Mouse (Mus musculus) midbrain, embryonic 15.5 days (tissue): ENCODE measurements around the gene Olfr70. TPM values are rescaled to one million over a fixed set of nuclear protein-coding genes. Genes with fewer than 3 reads are reported as not detected.
A peak's percentile ranks its signal among the peaks of the same experiment; 100 is the strongest.

Source experiments
- ATAC-seq: fragments of 200-750 bp; cut with Nextera tagmentation; replicated peaks from 2 replicates; pipeline ENCODE4 v1.8.0; 2017; ENCODE audit warnings: moderate TSS enrichment
- H3K27ac ChIP-seq: fragments of 300-500 bp; sonication (generic); 2 replicates; pipeline ENCODE4 v1.5.1; 2015; ENCODE audit warnings: mild to moderate bottlenecking, inconsistent platforms
- H3K27me3 ChIP-seq: fragments of 300-500 bp; sonication (generic); replicated peaks from 2 replicates; pipeline ENCODE4 v1.6.1; 2015; ENCODE audit warnings: inconsistent platforms
- H3K36me3 ChIP-seq: fragments of 300-500 bp; sonication (generic); replicated peaks from 2 replicates; pipeline ENCODE4 v1.6.1; 2015; ENCODE audit warnings: inconsistent platforms
- H3K4me1 ChIP-seq: fragments of 300-500 bp; sonication (generic); 2 replicates; pipeline ENCODE4 v1.6.1; 2015; ENCODE audit warnings: inconsistent platforms
- H3K4me2 ChIP-seq: fragments of 300-500 bp; sonication (generic); 2 replicates; pipeline ENCODE4 v1.6.1; 2015; ENCODE audit warnings: inconsistent platforms, mild to moderate bottlenecking, moderate library complexity
- H3K4me3 ChIP-seq: fragments of 300-500 bp; sonication (generic); 2 replicates; pipeline ENCODE4 v1.5.1; 2015; ENCODE audit warnings: mild to moderate bottlenecking, inconsistent platforms
- H3K9ac ChIP-seq: fragments of 300-500 bp; sonication (generic); 2 replicates; pipeline ENCODE4 v1.6.1; 2015; ENCODE audit warnings: mild to moderate bottlenecking, inconsistent platforms
- H3K9me3 ChIP-seq: fragments of 300-500 bp; sonication (generic); 2 replicates; pipeline ENCODE4 v1.6.1; 2016; ENCODE audit warnings: inconsistent platforms
- WGBS: fragments of 180-500 bp; shearing (Covaris S2); methylation state at CpG from one replicate; pipeline ENCODE4 v1.1.7; 2015; ENCODE audit warnings: mixed read lengths; 5-methylcytosine and 5-hydroxymethylcytosine counted together
- polyA plus RNA-seq: library from polyadenylated mRNA; unstranded; fragments of >200 nt; fragmentation: Nextera tagmentation; extraction: Ambion mirVana; gene quantifications from 2 replicates; pipeline ENCODE4 v1.2.1, GENCODE M21; 2015

Olfr70 gene
- polyA plus RNA-seq, 1 experiment from 2014 or later, result not detected

- Histone ChIP-seq H3K4me2 (peak overlapping the region; percentile 92), H3K9me3 (no peaks in the 10 kb centered on the region), H3K9ac (peak overlapping the region; percentile 87), H3K4me1 (peaks cover 42% of the 10 kb centered on the region), H3K27me3 (peaks cover 8% of the 10 kb centered on the region), H3K4me3 (peak overlapping the region; percentile 85), H3K36me3 (no peaks in the 10 kb centered on the region; the same call in 1 of the 2 replicates), H3K27ac (peak overlapping the region; percentile 77)
- peak; percentile 57; the same call in 1 of the 2 replicates for ATAC-seq
- under 1% methylated on average over 25 of the region's 25 CpGs for WGBS
These were observed 31.2 kb downstream of the Olfr70 start for GRCm38 (mm10) chr4:43669428-43669794.

GRCm38 (mm10) chr4:43668782-43669427, 31.7 kb downstream of the Olfr70 start, which contains the start of the genes Tmem8b and Fam221b:
TSS of gene Tmem8b (plus strand) at chr4:43668971.
TSS of gene Fam221b (minus strand) at chr4:43669145.
- peak within 1 kb of the TSS; percentile 85 for H3K4me3 ChIP-seq
- peak within 1 kb of the TSS; percentile 87 for H3K9ac ChIP-seq
- no peaks in the 10 kb centered on the region for H3K36me3 ChIP-seq
- H3K4me2 ChIP-seq, result peak within 1 kb of the TSS; percentile 92
- peaks cover 42% of the 10 kb centered on the region for H3K4me1 ChIP-seq
- peak within 1 kb of the TSS; percentile 77 for H3K27ac ChIP-seq
- H3K27me3 ChIP-seq, result peaks cover 9% of the 10 kb centered on the region
- 2% methylated on average over 33 of the region's 41 CpGs for WGBS
- H3K9me3 ChIP-seq, result no peaks in the 10 kb centered on the region
- peak; percentile 95 for ATAC-seq

GRCm38 (mm10) chr4:43666412-43666811, 34.2 kb downstream of the Olfr70 start:
- no peaks in the 10 kb centered on the region for H3K9me3 ChIP-seq
- no peak overlapping the region for H3K4me3 ChIP-seq
- H3K4me2 ChIP-seq, result no peak overlapping the region
- peaks cover 24% of the 10 kb centered on the region for H3K4me1 ChIP-seq
- H3K27me3 ChIP-seq, result peaks cover 23% of the 10 kb centered on the region
- no peak overlapping the region for H3K27ac ChIP-seq
- ATAC-seq, result no peak
- 26% methylated on average over 4 of the region's 4 CpGs for WGBS
- no peaks in the 10 kb centered on the region for H3K36me3 ChIP-seq
- no peak overlapping the region for H3K9ac ChIP-seq

GRCm38 (mm10) chr4:43657146-43657545, 43.5 kb downstream of the Olfr70 start:
- H3K4me3 ChIP-seq, result peak overlapping the region; percentile 93
- H3K36me3 ChIP-seq, result no peaks in the 10 kb centered on the region
- no peaks in the 10 kb centered on the region for H3K9me3 ChIP-seq
- no peak overlapping the region for H3K9ac ChIP-seq
- H3K27me3 ChIP-seq, result 0 out of 2 replicates have a peak, but pooled peaks cover 9% of the 10 kb centered on the region
- H3K4me1 ChIP-seq, result peaks cover 13% of the 10 kb centered on the region
- no peak for ATAC-seq
- H3K27ac ChIP-seq, result peak overlapping the region; percentile 95
- peak overlapping the region; percentile 93 for H3K4me2 ChIP-seq
- 60% methylated on average over 4 of the region's 4 CpGs for WGBS

- no peaks in the 10 kb centered on the region for H3K36me3 ChIP-seq
- 2% methylated on average over 34 of the region's 34 CpGs for WGBS
These were observed 44.1 kb downstream of the Olfr70 start, which contains the start of gene Hint2 for GRCm38 (mm10) chr4:43656339-43657109. TSS of gene Hint2 (minus strand) at chr4:43656466.

GRCm38 (mm10) chr4:43655656-43656338, 44.8 kb downstream of the Olfr70 start:
- Histone ChIP-seq H3K9me3 (no peaks in the 10 kb centered on the region), H3K27me3 (0 out of 2 replicates have a peak, but pooled peaks cover 3% of the 10 kb centered on the region), H3K4me2 (peak overlapping the region; percentile 93), H3K4me3 (peak overlapping the region; percentile 93), H3K27ac (peak overlapping the region; percentile 95), H3K4me1 (peaks cover 13% of the 10 kb centered on the region), H3K9ac (peak overlapping the region; percentile 97), H3K36me3 (no peaks in the 10 kb centered on the region)
- no peak; the same call in none of the 2 replicates for ATAC-seq
- WGBS, result 4% methylated on average over 34 of the region's 34 CpGs

More at GRCm38 (mm10) chr4:43656339-43657109, 44.1 kb downstream of the Olfr70 start, which contains the start of gene Hint2:
- peak; percentile 98 for ATAC-seq
- peaks cover 13% of the 10 kb centered on the region for H3K4me1 ChIP-seq
- H3K9ac ChIP-seq, result peak within 1 kb of the TSS; percentile 97
- H3K27ac ChIP-seq, result peak within 1 kb of the TSS; percentile 95
- H3K4me3 ChIP-seq, result peak within 1 kb of the TSS; percentile 93
- peak within 1 kb of the TSS; percentile 93 for H3K4me2 ChIP-seq
- no peaks in the 10 kb centered on the region for H3K9me3 ChIP-seq
- H3K27me3 ChIP-seq, result 0 out of 2 replicates have a peak, but pooled peaks cover 7% of the 10 kb centered on the region

GRCm38 (mm10) chr4:43653161-43654015, 47.2 kb downstream of the Olfr70 start, which contains the start of gene Spag8:
TSS of gene Spag8 (minus strand) at chr4:43653594.
- Histone ChIP-seq H3K27me3 (no peaks in the 10 kb centered on the region), H3K9me3 (no peaks in the 10 kb centered on the region), H3K9ac (no peak within 1 kb of the TSS), H3K4me3 (peak within 1 kb of the TSS; percentile 29), H3K4me2 (peak within 1 kb of the TSS; percentile 47), H3K36me3 (peaks cover 6% of the 10 kb centered on the region; the same call in 1 of the 2 replicates), H3K4me1 (peaks cover 13% of the 10 kb centered on the region), H3K27ac (0 out of 2 replicates have a peak within 1 kb of the TSS, but pooled peaks have one; percentile 28)
- WGBS, result 12% methylated on average over 24 of the region's 24 CpGs
- ATAC-seq, result no peak

- H3K9ac ChIP-seq, result no peak overlapping the region
- 88% methylated on average over 4 of the region's 4 CpGs for WGBS
- no peaks in the 10 kb centered on the region for H3K27me3 ChIP-seq
- peak overlapping the region; percentile 29 for H3K4me3 ChIP-seq
- H3K27ac ChIP-seq, result 0 out of 2 replicates have a peak overlapping the region, but pooled peaks have one; percentile 28
- no peaks in the 10 kb centered on the region for H3K9me3 ChIP-seq
- H3K4me1 ChIP-seq, result peaks cover 13% of the 10 kb centered on the region
- no peak for ATAC-seq
- peak overlapping the region; percentile 47 for H3K4me2 ChIP-seq
- peaks cover 6% of the 10 kb centered on the region; the same call in 1 of the 2 replicates for H3K36me3 ChIP-seq
These were observed 47.9 kb downstream of the Olfr70 start for GRCm38 (mm10) chr4:43652726-43653125.

- Histone ChIP-seq H3K4me3 (no peak overlapping the region), H3K27me3 (no peaks in the 10 kb centered on the region), H3K4me1 (peaks cover 4% of the 10 kb centered on the region; the same call in 1 of the 2 replicates), H3K36me3 (peaks cover 6% of the 10 kb centered on the region; the same call in 1 of the 2 replicates), H3K27ac (no peak overlapping the region), H3K9me3 (no peaks in the 10 kb centered on the region), H3K4me2 (no peak overlapping the region), H3K9ac (no peak overlapping the region)
- 95% methylated on average over 3 of the region's 3 CpGs for WGBS
- no peak for ATAC-seq
These were observed 50.8 kb downstream of the Olfr70 start for GRCm38 (mm10) chr4:43649783-43650182.
